Mouse (Mus musculus): ENCODE results near the gene Sclt1.

- TF ChIP-seq CTCF (IDR thresholded peaks at IDR 0.05; ENCODE audit: low read depth) (peak; percentile 75), EP300 (optimal IDR thresholded peaks at IDR 0.05) (no peak)
These were observed 142.3 kb downstream of the Sclt1 start for GRCm38 (mm10) chr3:41599806-41600589.

Measured in stomach, postnatal 0 days (tissue).